Mouse (Mus musculus): ENCODE measurements around the gene Plekha4.

- TF ChIP-seq CTCF (IDR thresholded peaks at IDR 0.05; ENCODE audit: borderline replicate concordance, insufficient read depth, low read depth, low read length) (no peak), POLR2A (IDR thresholded peaks at IDR 0.05; ENCODE audit: borderline replicate concordance, insufficient read depth, low read length) (no peak)
These were observed 24.8 kb downstream of the Plekha4 start for GRCm38 (mm10) chr7:45550821-45551511.

Data from cerebellum, adult 2 months (tissue).